23 mouse cellular contexts compared by ENCODE assay signal in the genomic region with DNA sequence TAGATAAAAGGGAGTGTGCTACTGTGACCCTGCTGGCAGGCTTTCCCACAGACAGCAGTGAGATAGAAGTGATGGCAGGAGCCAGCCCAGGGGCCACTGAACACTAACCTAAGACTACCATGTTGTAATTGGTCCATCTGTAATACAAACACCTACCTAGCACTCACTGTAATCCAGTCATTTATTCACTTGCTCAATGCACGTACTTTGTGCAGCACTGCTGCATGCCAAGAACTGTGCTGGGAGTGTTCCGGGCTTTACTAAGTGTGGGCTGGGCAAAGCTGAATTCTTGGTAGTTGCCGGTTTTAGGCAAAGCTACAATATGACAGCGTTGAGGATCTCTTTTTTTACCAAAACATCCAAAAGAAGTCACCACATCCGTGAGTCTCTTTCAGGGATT.
DNase-seq lines count a peak whose midpoint lies in the region; ATAC-seq and TF ChIP-seq lines count a peak whose summit lies in the region.
"Had no signal": no experiment of that assay in that cellular context is flagged by ENCODE, and none has a peak within 500 bp of the region (broad histone marks: within the 10 kb centered on the region; RNA-seq: fewer than 3 reads in every experiment).

No protein-coding gene starts in this region.

- no peak overlapping the region for H3K27ac ChIP-seq in kidney, adult 2 months (ENCODE audit: insufficient read depth, low read depth, low read length)
- H3K27ac ChIP-seq in liver, adult 2 months (replicated peaks; ENCODE audit: insufficient read depth, low read depth, low read length) = no peak overlapping the region
- no peak overlapping the region for H3K27ac ChIP-seq in liver, embryonic 11.5 days (ENCODE audit: low read depth, low read length)
- H3K27ac ChIP-seq: embryonic facial prominence, embryonic 12.5 days; forebrain, embryonic 12.5 days; gastrocnemius, adult 2 months; heart, embryonic 10.5 days; hindbrain, embryonic 13.5 days had no signal

- DNase-seq in frontal cortex, postnatal 36 days (ENCODE audit: low spot score in 2 of 2) = no peak
- DNase-seq in kidney, adult 2 months = peak; percentile 47
- DNase-seq in kidney, postnatal 14 days = no peak
- peak; percentile 74 for DNase-seq in liver, adult 2 months (ENCODE audit: extremely low read depth, low read depth, low spot score)
- no peak for DNase-seq in liver, embryonic 11.5 days (ENCODE audit: low spot score)
- DNase-seq in gonadal fat pad, adult 2 months (ENCODE audit: low read depth) = peak; percentile 63
- DNase-seq: adrenal gland, postnatal 10 days; B cell, adult 2 months; cerebellum, adult 11-12 months; cerebellum, adult 9-10 months; cerebellum, postnatal 25 days; gastrocnemius, adult 2 months; gastrocnemius, postnatal 25 days; heart, adult 18-20 months; heart, postnatal 10 days had no signal

- no peak for TF ChIP-seq CTCF in kidney, adult 2 months (conservative IDR thresholded peaks at IDR 0.05; ENCODE audit: insufficient read depth, insufficient read length, low read depth, low read length)
- no peak for TF ChIP-seq CTCF in liver, adult 2 months (IDR thresholded peaks at IDR 0.05; ENCODE audit: low read depth, low read length)

- no peaks in the 10 kb centered on the region for H3K27me3 ChIP-seq in kidney, adult 2 months (replicated peaks; ENCODE audit: control insufficient read depth, insufficient read depth, low read length)
- no peaks in the 10 kb centered on the region for H3K27me3 ChIP-seq in liver, adult 2 months (ENCODE audit: control insufficient read depth, insufficient read depth, low read length)
- no peaks in the 10 kb centered on the region for H3K27me3 ChIP-seq in liver, embryonic 11.5 days (replicated peaks; ENCODE audit: control insufficient read depth, insufficient read depth, low read length)
- H3K27me3 ChIP-seq: embryonic facial prominence, embryonic 12.5 days; forebrain, embryonic 12.5 days; hindbrain, embryonic 13.5 days had no signal

- no peaks in the 10 kb centered on the region; the same call in 1 of the 2 replicates for H3K4me1 ChIP-seq in kidney, adult 2 months (ENCODE audit: control insufficient read depth, insufficient read depth, low read length)
- H3K4me1 ChIP-seq in liver, adult 2 months (ENCODE audit: control insufficient read depth, insufficient read depth, low read length) = no peaks in the 10 kb centered on the region
- H3K4me1 ChIP-seq in liver, embryonic 11.5 days (replicated peaks; ENCODE audit: control insufficient read depth, insufficient read depth, low read length) = no peaks in the 10 kb centered on the region
- H3K4me1 ChIP-seq: embryonic facial prominence, embryonic 12.5 days; forebrain, embryonic 12.5 days; heart, embryonic 10.5 days; hindbrain, embryonic 13.5 days had no signal

- H3K36me3 ChIP-seq in kidney, adult 2 months (ENCODE audit: control insufficient read depth, insufficient read depth, low read length) = no peaks in the 10 kb centered on the region
- H3K36me3 ChIP-seq in liver, adult 2 months (ENCODE audit: control insufficient read depth, insufficient read depth, low read length) = no peaks in the 10 kb centered on the region
- H3K36me3 ChIP-seq in liver, embryonic 11.5 days (ENCODE audit: control insufficient read depth, insufficient read depth, low read length) = no peaks in the 10 kb centered on the region
- H3K36me3 ChIP-seq: embryonic facial prominence, embryonic 12.5 days; forebrain, embryonic 12.5 days; G1E; heart, embryonic 10.5 days; hindbrain, embryonic 13.5 days had no signal

- TF ChIP-seq POLR2A in kidney, adult 2 months (IDR thresholded peaks at IDR 0.05; ENCODE audit: low read depth, low read length) = no peak
- TF ChIP-seq POLR2A in liver, adult 2 months (IDR thresholded peaks at IDR 0.05; ENCODE audit: extremely low read depth, insufficient read depth, low read length) = no peak

- H3K4me3 ChIP-seq in kidney, adult 2 months (ENCODE audit: insufficient read depth, low read depth, low read length) = no peak overlapping the region
- no peak overlapping the region for H3K4me3 ChIP-seq in liver, adult 2 months (ENCODE audit: insufficient read depth, low read depth, low read length)
- no peak overlapping the region for H3K4me3 ChIP-seq in liver, embryonic 11.5 days (ENCODE audit: low read depth, low read length)
- H3K4me3 ChIP-seq: embryonic facial prominence, embryonic 12.5 days; forebrain, embryonic 12.5 days; gastrocnemius, adult 2 months; heart, embryonic 10.5 days; hindbrain, embryonic 13.5 days had no signal

- H3K9ac ChIP-seq in liver, adult 2 months (ENCODE audit: low read depth, low read length) = no peak overlapping the region
- H3K9ac ChIP-seq in liver, embryonic 11.5 days (ENCODE audit: low read depth, low read length) = no peak overlapping the region
- H3K9ac ChIP-seq: embryonic facial prominence, embryonic 12.5 days; forebrain, embryonic 12.5 days; hindbrain, embryonic 13.5 days had no signal

- no peaks in the 10 kb centered on the region for H3K9me3 ChIP-seq in liver, embryonic 11.5 days (ENCODE audit: control insufficient read depth, low read length)
- H3K9me3 ChIP-seq: embryonic facial prominence, embryonic 12.5 days; forebrain, embryonic 12.5 days; G1E; heart, embryonic 10.5 days; hindbrain, embryonic 13.5 days had no signal

- H3K79me2 ChIP-seq in liver, adult 2 months (ENCODE audit: control insufficient read depth, insufficient read depth, low read length) = no peaks in the 10 kb centered on the region

- ATAC-seq in frontal cortex, adult (ENCODE audit: low TSS enrichment) = peak; percentile 82
- ATAC-seq in liver, embryonic 11.5 days (replicated peaks; ENCODE audit: low FRiP score) = no peak
- ATAC-seq: CD4-positive, CD25-positive, alpha-beta regulatory T cell, adult 4 months; forebrain, embryonic 16.5 days had no signal

- 75% methylated on average over 5 of the region's 5 CpGs for WGBS in kidney, adult 2 months
- 68% methylated on average over 5 of the region's 5 CpGs for WGBS in liver, adult 2 months
- 83% methylated on average over 5 of the region's 5 CpGs for WGBS in liver, embryonic 11.5 days

- no peak overlapping the region for H3K4me2 ChIP-seq in liver, embryonic 11.5 days
- H3K4me2 ChIP-seq: embryonic facial prominence, embryonic 12.5 days; forebrain, embryonic 12.5 days; hindbrain, embryonic 13.5 days had no signal

Comparison
In these comparisons a context has a peak if more than half of its experiments do, and no peak if none do; other contexts are left out.
1. DNase-seq: peak in kidney, adult 2 months (single experiment), liver, adult 2 months (single experiment) and gonadal fat pad, adult 2 months (single experiment); none in frontal cortex, postnatal 36 days (0 of 2), kidney, postnatal 14 days (single experiment) and liver, embryonic 11.5 days (single experiment).